Mouse (Mus musculus) heart, postnatal 0 days (tissue): ENCODE measurements around the gene Ndufaf1.

Experiments used
- CTCF ChIP-seq: IDR thresholded peaks from 2 replicates; pipeline ENCODE4 v1.5.1; 2016; ENCODE audit warnings: antibody characterized with exemption, control low read depth, low read depth
- EP300 ChIP-seq: IDR thresholded peaks from 2 replicates; pipeline ENCODE4 v1.6.1; 2016; ENCODE audit warnings: antibody characterized with exemption, low read depth

DNA sequence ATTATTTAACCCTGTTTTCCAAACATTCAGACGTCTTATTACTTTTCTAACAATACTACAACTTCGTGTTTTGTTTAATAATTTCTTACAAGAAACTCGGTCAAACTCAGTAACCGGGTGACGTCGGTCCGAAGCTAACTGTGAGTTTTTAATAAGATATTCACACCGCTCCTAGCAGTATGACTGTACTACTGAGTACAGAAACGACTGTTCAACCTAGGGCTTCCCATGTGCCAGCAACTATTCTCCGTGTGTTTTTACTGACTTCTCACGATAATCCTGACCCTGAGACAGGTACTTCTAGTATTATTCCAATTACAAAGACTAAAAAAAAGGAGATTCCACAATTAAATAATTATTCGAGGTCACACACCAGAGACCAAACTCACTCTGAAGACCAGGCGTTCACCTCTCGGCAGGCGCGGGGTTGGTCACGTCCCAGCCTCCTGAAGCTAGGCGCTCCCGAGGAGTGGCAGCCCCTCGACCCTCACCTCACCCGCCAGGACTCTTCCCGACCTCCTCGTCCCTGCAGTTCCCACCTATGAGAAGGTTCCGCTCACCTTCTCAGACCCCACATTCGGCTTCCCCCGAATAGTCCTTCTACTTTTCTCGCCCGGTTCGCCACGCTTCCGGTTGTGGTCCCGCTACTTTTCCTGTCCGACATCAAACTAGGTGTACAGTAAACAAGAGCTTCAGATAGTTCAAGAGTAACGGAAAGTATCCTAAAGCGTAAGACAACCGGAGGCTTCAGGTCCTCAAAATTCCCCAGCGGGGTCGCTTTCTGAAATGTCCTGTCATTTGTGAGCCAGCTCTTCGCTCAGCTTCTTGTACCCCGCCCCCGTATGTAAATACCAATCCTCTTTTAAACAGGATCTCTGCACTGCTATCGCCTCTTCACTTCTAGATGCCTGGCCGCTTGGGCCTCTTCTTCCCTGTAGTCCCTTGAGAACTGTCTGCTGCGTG lies at the start of gene Ndufaf1:
- TF ChIP-seq CTCF, result no peak
- TF ChIP-seq EP300, result no peak
